Mouse (Mus musculus): ENCODE measurements around the gene Bloc1s3. TPM values are rescaled to one million over a fixed set of nuclear protein-coding genes. Genes with fewer than 3 reads are reported as not detected.
A peak's percentile ranks its signal among the peaks of the same experiment; 100 is the strongest.

Gene Bloc1s3
- polyA plus RNA-seq, 1 experiment from 2014 or later: 3.6 TPM

GRCm38 (mm10) chr7:19473875-19474443 is 34.2 kb downstream of the Bloc1s3 start:
- peaks cover 74% of the 10 kb centered on the region for H3K27me3 ChIP-seq

GRCm38 (mm10) chr7:19472403-19472802 is 35.8 kb downstream of the Bloc1s3 start:
- no peak for ATAC-seq (ENCODE audit: insufficient number of reproducible peaks, insufficient read depth, low FRiP score, low TSS enrichment, low read depth)
- Histone ChIP-seq H3K27ac (no peak overlapping the region), H3K4me2 (no peak overlapping the region), H3K9ac (replicated peaks) (no peak overlapping the region), H3K36me3 (no peaks in the 10 kb centered on the region), H3K27me3 (peaks cover 79% of the 10 kb centered on the region), H3K4me3 (replicated peaks) (no peak overlapping the region), H3K4me1 (replicated peaks) (peaks cover 3% of the 10 kb centered on the region; the same call in 1 of the 2 replicates), H3K9me3 (no peaks in the 10 kb centered on the region)
- 49% methylated on average over 4 of the region's 4 CpGs for WGBS

More at GRCm38 (mm10) chr7:19473875-19474443, 34.2 kb downstream of the Bloc1s3 start:
- no peaks in the 10 kb centered on the region for H3K36me3 ChIP-seq
- ATAC-seq (ENCODE audit: insufficient number of reproducible peaks, insufficient read depth, low FRiP score, low TSS enrichment, low read depth): peak; percentile 81
- H3K27ac ChIP-seq: peak overlapping the region; percentile 72
- H3K4me1 ChIP-seq (replicated peaks): peaks cover 7% of the 10 kb centered on the region; the same call in 1 of the 2 replicates
- WGBS: under 1% methylated on average over 62 of the region's 89 CpGs
- H3K9me3 ChIP-seq: no peaks in the 10 kb centered on the region
- H3K4me3 ChIP-seq (replicated peaks): peak overlapping the region; percentile 59
- H3K9ac ChIP-seq (replicated peaks): peak overlapping the region; percentile 81
- H3K4me2 ChIP-seq: peak overlapping the region; percentile 75

GRCm38 (mm10) chr7:19470308-19470707 is 37.9 kb downstream of the Bloc1s3 start:
- Histone ChIP-seq H3K9me3 (no peaks in the 10 kb centered on the region), H3K27me3 (peaks cover 77% of the 10 kb centered on the region), H3K4me2 (no peak overlapping the region), H3K27ac (no peak overlapping the region), H3K4me3 (replicated peaks) (no peak overlapping the region), H3K9ac (replicated peaks) (no peak overlapping the region), H3K36me3 (no peaks in the 10 kb centered on the region), H3K4me1 (replicated peaks) (peaks cover 6% of the 10 kb centered on the region)
- no peak for ATAC-seq (ENCODE audit: insufficient number of reproducible peaks, insufficient read depth, low FRiP score, low TSS enrichment, low read depth)
- WGBS: 13% methylated on average over 14 of the region's 14 CpGs

GRCm38 (mm10) chr7:19469404-19469803 is 38.8 kb downstream of the Bloc1s3 start:
- peak overlapping the region; percentile 7; the same call in 1 of the 2 replicates for H3K4me3 ChIP-seq (replicated peaks)
- H3K9me3 ChIP-seq: no peaks in the 10 kb centered on the region
- no peak overlapping the region for H3K4me2 ChIP-seq
- H3K4me1 ChIP-seq (replicated peaks): peaks cover 15% of the 10 kb centered on the region
- no peak overlapping the region for H3K9ac ChIP-seq (replicated peaks)
- WGBS: 24% methylated on average over 23 of the region's 23 CpGs
- no peak overlapping the region for H3K27ac ChIP-seq
- H3K27me3 ChIP-seq: peaks cover 72% of the 10 kb centered on the region
- no peak for ATAC-seq (ENCODE audit: insufficient number of reproducible peaks, insufficient read depth, low FRiP score, low TSS enrichment, low read depth)
- H3K36me3 ChIP-seq: no peaks in the 10 kb centered on the region

GRCm38 (mm10) chr7:19468279-19468678 is 39.9 kb downstream of the Bloc1s3 start:
- Histone ChIP-seq H3K9ac (replicated peaks) (no peak overlapping the region), H3K4me1 (replicated peaks) (peaks cover 24% of the 10 kb centered on the region), H3K27ac (no peak overlapping the region), H3K27me3 (peaks cover 65% of the 10 kb centered on the region), H3K4me3 (replicated peaks) (no peak overlapping the region), H3K36me3 (no peaks in the 10 kb centered on the region), H3K4me2 (no peak overlapping the region), H3K9me3 (no peaks in the 10 kb centered on the region)
- 63% methylated on average over 12 of the region's 12 CpGs for WGBS
- no peak for ATAC-seq (ENCODE audit: insufficient number of reproducible peaks, insufficient read depth, low FRiP score, low TSS enrichment, low read depth)

- Histone ChIP-seq H3K4me1 (replicated peaks) (peaks cover 30% of the 10 kb centered on the region), H3K36me3 (no peaks in the 10 kb centered on the region), H3K4me3 (replicated peaks) (no peak overlapping the region), H3K27ac (no peak overlapping the region), H3K27me3 (peaks cover 58% of the 10 kb centered on the region), H3K9ac (replicated peaks) (no peak overlapping the region), H3K4me2 (no peak overlapping the region), H3K9me3 (no peaks in the 10 kb centered on the region)
- ATAC-seq (ENCODE audit: insufficient number of reproducible peaks, insufficient read depth, low FRiP score, low TSS enrichment, low read depth): no peak
- WGBS: 39% methylated on average over 6 of the region's 6 CpGs
Observed at GRCm38 (mm10) chr7:19467638-19468037, 40.5 kb downstream of the Bloc1s3 start.

- H3K36me3 ChIP-seq: no peaks in the 10 kb centered on the region
- H3K27me3 ChIP-seq: peaks cover 48% of the 10 kb centered on the region
- H3K27ac ChIP-seq: no peak overlapping the region
- no peak overlapping the region for H3K4me2 ChIP-seq
- H3K4me3 ChIP-seq (replicated peaks): no peak overlapping the region
- H3K9me3 ChIP-seq: no peaks in the 10 kb centered on the region
- H3K9ac ChIP-seq (replicated peaks): no peak overlapping the region
- no peak for ATAC-seq (ENCODE audit: insufficient number of reproducible peaks, insufficient read depth, low FRiP score, low TSS enrichment, low read depth)
- whole genome bisulfite sequencing: 67% methylated on average over 5 of the region's 5 CpGs
- peaks cover 37% of the 10 kb centered on the region for H3K4me1 ChIP-seq (replicated peaks)
Observed at GRCm38 (mm10) chr7:19466602-19467145, 41.5 kb downstream of the Bloc1s3 start.

- peak; percentile 67 for ATAC-seq (ENCODE audit: insufficient number of reproducible peaks, insufficient read depth, low FRiP score, low TSS enrichment, low read depth)
- Histone ChIP-seq H3K4me2 (peak overlapping the region; percentile 53), H3K4me3 (replicated peaks) (peak overlapping the region; percentile 23; the same call in 1 of the 2 replicates), H3K9ac (replicated peaks) (peak overlapping the region; percentile 42), H3K27ac (peak overlapping the region; percentile 89), H3K36me3 (no peaks in the 10 kb centered on the region), H3K27me3 (peaks cover 31% of the 10 kb centered on the region), H3K9me3 (no peaks in the 10 kb centered on the region), H3K4me1 (replicated peaks) (peaks cover 38% of the 10 kb centered on the region)
- WGBS: 6% methylated on average over 22 of the region's 22 CpGs
Observed at GRCm38 (mm10) chr7:19464367-19465307, 43.5 kb downstream of the Bloc1s3 start.

GRCm38 (mm10) chr7:19462884-19463381 is 45.2 kb downstream of the Bloc1s3 start, which contains the start of gene Exoc3l2:
Gene Exoc3l2 (plus strand): TSS chr7:19463331.
- H3K4me2 ChIP-seq: no peak within 1 kb of the TSS
- no peaks in the 10 kb centered on the region for H3K36me3 ChIP-seq
- H3K9ac ChIP-seq (replicated peaks): peak within 1 kb of the TSS; percentile 42; the same call in 1 of the 2 replicates
- peak within 1 kb of the TSS; percentile 89; the same call in 1 of the 2 replicates for H3K27ac ChIP-seq
- peaks cover 35% of the 10 kb centered on the region for H3K4me1 ChIP-seq (replicated peaks)
- ATAC-seq (ENCODE audit: insufficient number of reproducible peaks, insufficient read depth, low FRiP score, low TSS enrichment, low read depth): no peak
- H3K4me3 ChIP-seq (replicated peaks): no peak within 1 kb of the TSS; the same call in 1 of the 2 replicates
- H3K9me3 ChIP-seq: no peaks in the 10 kb centered on the region
- 15% methylated on average over 6 of the region's 6 CpGs for WGBS
- H3K27me3 ChIP-seq: peaks cover 16% of the 10 kb centered on the region; the same call in 1 of the 2 replicates

GRCm38 (mm10) chr7:19462443-19462842 is 45.7 kb downstream of the Bloc1s3 start:
- no peaks in the 10 kb centered on the region for H3K9me3 ChIP-seq
- no peak overlapping the region for H3K4me3 ChIP-seq (replicated peaks)
- H3K4me2 ChIP-seq: no peak overlapping the region
- no peak overlapping the region for H3K9ac ChIP-seq (replicated peaks)
- WGBS: 62% methylated on average over 4 of the region's 4 CpGs
- peaks cover 11% of the 10 kb centered on the region; the same call in 1 of the 2 replicates for H3K27me3 ChIP-seq
- no peaks in the 10 kb centered on the region for H3K36me3 ChIP-seq
- no peak overlapping the region for H3K27ac ChIP-seq
- no peak for ATAC-seq (ENCODE audit: insufficient number of reproducible peaks, insufficient read depth, low FRiP score, low TSS enrichment, low read depth)
- peaks cover 39% of the 10 kb centered on the region for H3K4me1 ChIP-seq (replicated peaks)

GRCm38 (mm10) chr7:19461488-19461887 is 46.7 kb downstream of the Bloc1s3 start:
- H3K9ac ChIP-seq (replicated peaks): no peak overlapping the region
- H3K4me3 ChIP-seq (replicated peaks): no peak overlapping the region
- 16% methylated on average over 6 of the region's 6 CpGs for WGBS
- H3K4me1 ChIP-seq (replicated peaks): peaks cover 49% of the 10 kb centered on the region
- no peak overlapping the region for H3K27ac ChIP-seq
- peak overlapping the region; percentile 26; the same call in 1 of the 2 replicates for H3K4me2 ChIP-seq
- peaks cover 2% of the 10 kb centered on the region; the same call in 1 of the 2 replicates for H3K36me3 ChIP-seq
- ATAC-seq (ENCODE audit: insufficient number of reproducible peaks, insufficient read depth, low FRiP score, low TSS enrichment, low read depth): no peak
- no peaks in the 10 kb centered on the region for H3K9me3 ChIP-seq
- 0 out of 2 replicates have a peak, but pooled peaks cover 3% of the 10 kb centered on the region for H3K27me3 ChIP-seq
